Mouse (Mus musculus): ENCODE measurements around the gene B4galt2.

Gene B4galt2

DNA sequence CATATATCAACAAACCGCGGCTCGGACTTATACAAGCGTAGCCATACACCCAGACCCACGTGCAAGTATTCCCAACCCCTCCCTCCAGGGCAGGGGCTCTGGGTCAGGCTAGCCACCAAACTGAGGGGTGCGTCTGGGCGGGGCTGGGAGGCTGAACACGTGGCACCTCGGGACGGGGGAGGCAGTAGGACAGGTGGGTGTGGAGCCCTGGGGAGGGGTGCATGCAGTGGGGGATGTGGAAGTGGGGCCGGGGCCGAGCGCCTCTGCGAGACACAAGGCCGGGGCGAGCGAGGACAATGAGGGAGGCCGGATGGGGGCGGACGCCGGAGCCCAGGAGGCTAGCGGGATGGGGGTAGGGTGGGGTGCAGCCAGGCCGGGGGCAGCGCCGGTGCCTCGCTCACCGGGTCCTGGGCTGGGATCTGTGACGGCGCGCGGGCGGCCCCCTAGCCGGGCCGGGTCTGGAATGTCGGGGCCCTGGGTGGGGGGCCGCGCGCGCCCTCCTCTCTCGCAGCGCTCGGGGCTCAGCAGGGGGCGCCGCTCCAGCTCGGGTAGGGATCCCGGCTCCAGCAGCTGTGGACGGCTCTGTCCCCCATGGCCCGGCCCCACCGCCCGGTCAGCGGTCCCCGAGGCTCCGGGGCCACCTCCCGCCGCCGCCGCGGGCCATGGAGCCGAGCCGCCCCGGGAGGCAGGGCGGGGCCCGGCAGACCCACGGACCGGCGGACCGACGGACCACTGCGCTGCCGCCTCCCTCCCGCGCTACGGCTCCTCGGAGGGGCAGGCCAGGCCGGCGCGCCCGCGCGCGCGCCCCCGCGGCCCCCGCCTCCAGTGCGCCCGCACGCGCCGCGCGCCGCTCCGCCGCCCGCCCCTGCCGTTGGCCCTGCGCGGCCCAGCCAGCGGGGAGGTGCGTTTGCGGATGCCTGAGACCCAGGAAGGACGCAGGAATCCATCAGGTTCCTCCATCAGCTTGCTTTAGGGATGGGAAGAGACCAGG is at the start of gene B4galt2:
Gene B4galt2, minus strand, starts transcription at position 787 of the 991 bp plus-strand sequence.
- DNase-seq: no peak

DNA sequence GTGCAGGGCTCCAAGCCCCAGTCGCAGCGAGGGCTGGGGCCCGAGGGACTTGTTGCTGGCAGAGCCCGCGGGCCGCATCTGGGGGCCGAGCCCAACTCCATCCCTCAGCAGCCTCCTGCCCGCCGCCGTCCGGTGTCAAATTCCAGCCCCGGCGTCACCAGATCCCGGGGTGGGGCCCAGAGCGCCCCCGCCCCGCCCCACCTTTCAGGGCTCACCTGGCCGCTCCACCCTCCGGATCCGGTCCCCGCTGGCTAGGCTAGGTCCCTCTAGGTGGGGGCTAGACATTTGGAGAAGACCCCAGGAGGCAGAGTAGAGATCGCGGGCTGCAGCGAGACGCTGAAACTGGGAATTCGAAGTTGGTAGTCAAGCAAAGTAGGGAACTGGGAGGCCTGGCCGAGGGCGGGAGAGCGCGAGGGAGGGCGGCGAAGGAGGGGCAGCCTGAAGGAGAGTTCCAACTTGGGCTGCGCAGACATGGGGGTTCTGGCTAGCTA is 46.1 kb upstream of the B4galt2 start, which contains the start of gene Artn:
Gene Artn, minus strand, starts transcription at position 373 of the 491 bp plus-strand sequence.
- DNase-seq: peak; percentile 68

DNA sequence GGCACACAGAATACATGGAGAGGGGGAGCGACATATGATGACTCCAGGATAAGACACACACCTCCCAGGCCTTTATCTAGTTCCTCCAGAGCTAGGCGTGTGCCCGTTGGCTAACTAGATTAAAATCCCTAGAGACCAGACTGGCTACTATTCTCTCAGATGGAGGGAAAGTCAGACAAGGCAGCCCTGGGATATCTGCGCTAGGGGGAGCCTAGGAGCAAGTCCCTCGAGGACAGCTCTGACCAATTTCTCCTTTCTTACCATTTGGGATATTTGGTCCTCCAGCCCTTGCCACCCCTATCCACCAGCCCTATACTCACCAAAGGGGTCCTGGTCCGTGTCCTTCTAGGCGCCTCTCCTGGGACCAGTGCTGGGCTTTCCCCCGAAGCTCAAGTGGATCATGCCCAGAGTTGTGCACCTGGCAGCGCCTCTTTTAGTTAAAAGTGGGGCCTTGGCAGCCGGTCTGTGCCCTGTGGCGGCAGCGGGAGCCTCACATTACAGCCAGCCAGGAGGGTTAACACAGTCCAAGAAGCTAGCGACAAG is 45.5 kb upstream of the B4galt2 start:
- peak; percentile 80 for DNase-seq

DNA sequence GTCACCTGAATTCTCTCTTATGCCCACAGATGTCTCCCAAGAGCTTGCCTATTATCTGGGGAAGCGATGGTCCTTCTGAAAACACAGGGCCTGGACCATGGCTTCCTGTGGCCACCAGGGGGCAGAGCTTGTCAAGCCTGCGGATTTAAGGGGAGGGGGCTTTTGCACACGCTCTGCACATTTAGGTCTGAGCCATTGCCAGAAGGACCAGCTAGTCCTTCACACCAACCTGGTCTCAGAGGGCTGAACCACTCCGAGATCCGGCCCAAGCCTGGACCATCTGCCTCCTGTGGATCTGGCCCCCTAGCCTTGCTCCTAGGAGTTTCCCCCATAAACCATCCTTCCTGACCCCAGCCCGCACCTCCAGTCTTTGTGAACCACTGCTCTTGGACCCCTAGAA is 44.9 kb upstream of the B4galt2 start:
- DNase-seq: no peak

DNA sequence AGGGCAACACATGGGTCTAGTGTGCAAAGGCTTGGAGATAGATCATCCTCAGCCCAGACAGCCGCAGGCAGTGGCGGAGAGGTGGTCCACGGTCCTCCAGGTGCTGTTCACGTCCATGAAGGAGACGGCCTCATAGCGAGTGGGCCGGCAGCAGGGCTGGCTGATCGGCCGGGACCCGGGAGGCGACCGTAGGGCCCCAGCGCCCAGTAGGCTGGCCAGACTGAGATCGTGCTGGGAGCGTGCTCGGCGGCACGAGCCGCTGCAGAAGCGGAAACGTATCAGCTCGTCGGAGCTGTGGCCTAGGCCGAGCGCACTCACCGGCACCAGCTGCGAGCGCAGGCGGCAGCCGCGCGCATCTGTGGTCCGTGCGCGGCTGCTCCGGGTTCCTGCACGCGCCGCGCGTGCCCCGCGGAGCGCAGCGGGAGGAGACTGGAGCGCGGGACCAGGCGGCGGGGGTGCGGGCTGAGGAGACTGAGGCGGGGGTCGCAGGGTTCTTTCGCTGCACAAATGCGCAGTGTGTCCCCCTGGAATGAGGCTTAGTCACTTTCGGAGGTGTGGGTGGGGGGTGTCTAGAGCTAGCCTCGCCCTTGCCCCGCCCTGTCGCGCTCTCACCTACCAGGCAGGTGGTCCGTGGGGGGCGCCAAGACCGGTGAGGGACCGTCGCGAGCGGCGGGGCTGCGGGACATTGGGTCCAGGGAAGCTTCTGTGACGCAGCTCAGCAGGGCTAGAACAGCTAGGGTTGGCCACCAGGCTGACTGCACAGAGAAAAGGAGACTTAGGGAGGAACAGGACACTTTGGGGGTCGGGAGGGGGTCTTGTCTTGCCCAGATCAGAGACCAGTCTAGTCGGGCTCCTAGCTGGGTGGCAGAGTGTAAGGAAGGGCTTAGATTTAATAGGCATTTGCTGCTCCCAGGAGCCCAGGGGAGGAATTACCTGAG is 43.5 kb upstream of the B4galt2 start:
- DNase-seq: no peak

DNA sequence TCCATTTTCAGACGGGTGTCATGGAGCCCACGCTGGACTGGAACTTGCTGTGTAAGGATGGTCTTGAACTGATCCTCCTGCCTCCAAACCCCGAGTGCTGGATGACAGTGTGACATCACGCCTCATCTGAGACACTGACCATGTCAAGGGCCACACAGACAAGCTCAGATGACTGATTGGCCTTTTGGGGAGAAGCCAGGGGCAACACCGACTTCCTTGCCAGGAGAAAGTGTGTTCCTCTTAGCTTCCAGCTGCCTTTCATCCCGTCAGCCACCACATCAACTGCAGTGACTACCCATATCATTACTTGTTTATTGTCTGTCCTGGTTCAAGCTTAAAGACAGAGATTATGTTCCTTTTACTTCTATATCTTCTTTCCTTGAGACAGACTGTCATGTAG is 41.6 kb upstream of the B4galt2 start:
- DNase-seq: no peak

DNA sequence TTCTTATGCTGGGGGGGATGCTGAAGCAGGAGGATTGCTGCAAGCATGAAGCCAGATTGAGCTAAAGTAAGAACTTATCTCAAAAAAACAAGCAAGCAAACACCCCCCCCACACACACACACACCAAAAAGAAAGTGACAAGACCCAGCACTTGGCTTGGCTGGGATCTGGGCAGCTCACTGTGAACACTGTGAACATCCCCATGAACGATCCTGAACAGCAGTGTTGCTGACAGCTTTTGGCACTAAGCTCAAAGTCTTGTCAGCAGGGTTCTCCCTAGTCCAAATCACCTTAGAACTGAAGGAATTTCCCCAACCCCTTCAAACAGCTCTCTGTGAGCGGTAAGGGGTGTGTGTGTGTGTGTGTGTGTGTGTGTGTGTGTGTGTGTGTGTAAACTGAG is 40.2 kb upstream of the B4galt2 start:
- no peak for DNase-seq

DNA sequence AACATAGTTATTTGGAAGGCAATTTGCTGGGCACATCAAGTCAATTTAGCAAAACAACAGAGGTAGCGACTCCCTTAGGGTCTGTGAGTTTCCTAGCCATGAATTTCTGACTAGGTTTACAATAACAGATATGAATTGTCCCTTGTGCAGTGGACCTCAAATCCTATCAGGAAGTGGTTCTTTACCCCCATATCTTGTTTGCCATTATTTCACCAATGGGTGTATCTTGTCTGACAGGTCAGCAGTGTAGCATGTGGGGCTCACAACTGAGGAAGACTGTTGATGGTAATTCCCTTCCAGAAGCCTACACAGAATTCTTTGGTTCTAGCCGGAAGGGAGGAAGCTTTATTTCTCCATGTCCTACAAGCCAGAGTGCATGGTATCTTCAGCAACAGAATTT is 38.1 kb upstream of the B4galt2 start:
- DNase-seq: no peak

DNA sequence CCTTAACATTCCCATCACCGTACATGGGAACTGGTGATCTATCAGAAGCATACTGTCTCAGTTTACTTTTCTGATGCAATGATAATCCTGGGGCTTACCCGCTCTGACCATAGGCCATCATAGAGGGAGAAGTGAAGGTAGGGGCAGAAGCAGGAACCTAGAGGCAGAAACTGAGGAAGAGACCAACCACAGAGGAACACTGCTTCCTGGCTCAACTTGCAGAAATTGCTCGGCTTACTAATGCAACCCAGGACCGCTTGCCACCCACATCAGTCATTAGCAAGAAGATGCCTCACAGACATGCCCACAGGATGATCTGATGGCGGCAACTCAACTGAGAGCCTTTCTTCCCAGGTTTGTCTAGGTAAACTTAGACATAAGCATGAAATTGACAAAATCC is 35.5 kb upstream of the B4galt2 start:
- DNase-seq: no peak

DNA sequence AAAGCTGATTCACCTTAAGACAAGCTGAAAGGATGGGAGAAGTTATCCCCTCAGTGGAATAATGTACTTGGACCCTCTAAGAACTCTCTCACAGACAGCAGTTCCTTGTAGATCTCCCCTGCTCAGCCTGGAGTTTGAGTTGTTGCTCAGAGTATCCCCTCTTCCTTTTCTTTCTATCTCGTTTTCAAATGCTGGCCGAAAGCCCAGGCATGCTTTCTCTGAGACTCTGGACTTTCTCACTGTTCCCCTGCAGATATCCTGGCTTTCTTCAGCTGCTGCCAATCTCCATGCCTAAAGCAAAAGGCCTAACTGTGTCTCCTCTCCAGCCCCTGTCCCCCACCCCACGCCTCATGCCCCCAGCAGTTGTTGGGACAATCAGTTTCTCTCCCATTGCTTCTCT is 35.0 kb upstream of the B4galt2 start:
- DNase-seq: no peak

DNA sequence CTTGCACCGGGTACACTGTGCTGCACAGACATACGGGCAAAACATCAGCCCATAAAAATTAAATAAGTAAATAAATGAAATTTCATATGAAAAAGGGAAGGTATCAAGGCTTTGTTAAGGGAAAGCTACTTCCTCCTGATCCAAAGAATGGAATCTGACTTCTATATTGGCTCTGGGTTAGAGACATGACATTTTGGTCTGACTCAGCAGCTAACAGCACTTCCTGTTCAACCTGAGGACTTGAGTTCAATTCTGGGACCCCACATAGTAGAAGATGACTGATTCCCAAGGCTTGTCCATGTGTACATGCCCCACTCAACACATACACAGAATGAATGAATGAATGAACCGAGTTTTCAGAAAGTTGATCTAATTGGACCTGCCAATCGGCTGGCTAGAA is 34.6 kb upstream of the B4galt2 start:
- no peak for DNase-seq

DNA sequence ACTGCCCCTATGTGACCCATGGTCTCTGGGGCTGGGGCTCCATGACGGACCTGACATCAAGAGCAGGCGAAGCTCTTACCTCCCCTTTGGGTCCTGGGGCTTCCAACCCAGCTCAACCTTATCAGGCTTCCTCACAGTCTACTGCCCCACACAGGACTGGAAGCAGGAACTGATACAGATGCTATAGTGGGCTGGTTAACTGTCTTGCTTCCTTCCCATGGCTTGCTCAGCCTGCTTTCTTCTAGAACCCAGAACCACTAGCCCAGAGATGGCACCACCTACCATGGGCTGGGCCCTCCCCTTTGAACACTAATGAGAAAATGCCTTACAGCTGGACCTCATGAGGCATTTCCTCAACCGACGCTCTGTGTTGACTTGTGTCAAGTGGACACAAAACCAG is 34.1 kb upstream of the B4galt2 start:
- no peak for DNase-seq

DNA sequence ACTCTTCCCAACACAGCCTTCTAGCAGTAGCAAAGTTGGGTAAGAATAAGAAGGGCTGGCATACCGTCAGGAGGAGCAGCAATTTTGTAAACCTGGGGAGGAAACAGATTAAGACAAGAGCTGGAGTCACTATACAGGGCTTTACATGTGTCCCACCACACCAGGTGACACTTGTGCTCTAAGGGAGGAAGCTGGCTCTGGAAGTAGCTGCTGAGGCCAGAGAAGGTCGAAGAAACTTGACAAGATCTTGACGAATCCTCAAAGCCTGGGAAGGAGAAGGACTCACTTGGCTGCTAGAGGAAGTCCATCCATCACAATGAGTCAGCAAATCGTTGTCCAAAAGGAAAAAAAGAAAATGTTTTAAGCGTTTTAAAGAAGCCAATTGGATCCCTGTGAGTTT is 33.1 kb upstream of the B4galt2 start:
- no peak for DNase-seq

DNA sequence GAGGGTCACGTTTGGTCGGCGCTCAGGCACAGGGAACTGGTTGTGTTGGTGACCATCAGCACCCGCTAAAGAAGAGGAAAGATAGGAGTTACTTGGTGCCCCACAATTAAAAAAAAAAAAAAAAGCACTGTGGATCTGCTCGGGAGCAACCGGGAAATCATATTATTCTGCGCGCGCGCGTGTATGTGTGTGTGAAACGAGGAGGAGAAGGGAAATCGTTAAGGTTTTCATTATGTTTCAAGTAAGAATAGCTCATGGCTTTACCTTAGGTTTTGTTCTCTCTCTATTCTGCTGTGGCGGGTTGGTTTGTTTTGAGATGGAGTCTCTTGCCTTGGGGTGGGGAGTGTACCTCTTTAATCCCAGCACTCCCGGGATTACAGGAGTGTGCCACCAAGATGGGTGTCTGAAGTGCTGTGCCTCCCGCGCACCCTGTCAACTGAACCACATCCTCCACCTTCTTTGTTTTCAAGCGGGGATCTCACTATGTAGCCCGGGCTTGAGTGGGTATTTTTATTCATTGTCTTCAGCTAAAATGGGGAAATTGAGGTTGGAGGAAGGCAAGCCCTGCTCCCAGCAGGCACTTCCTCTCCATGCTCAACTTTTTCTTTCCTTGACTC is 32.3 kb upstream of the B4galt2 start:
- no peak for DNase-seq

DNA sequence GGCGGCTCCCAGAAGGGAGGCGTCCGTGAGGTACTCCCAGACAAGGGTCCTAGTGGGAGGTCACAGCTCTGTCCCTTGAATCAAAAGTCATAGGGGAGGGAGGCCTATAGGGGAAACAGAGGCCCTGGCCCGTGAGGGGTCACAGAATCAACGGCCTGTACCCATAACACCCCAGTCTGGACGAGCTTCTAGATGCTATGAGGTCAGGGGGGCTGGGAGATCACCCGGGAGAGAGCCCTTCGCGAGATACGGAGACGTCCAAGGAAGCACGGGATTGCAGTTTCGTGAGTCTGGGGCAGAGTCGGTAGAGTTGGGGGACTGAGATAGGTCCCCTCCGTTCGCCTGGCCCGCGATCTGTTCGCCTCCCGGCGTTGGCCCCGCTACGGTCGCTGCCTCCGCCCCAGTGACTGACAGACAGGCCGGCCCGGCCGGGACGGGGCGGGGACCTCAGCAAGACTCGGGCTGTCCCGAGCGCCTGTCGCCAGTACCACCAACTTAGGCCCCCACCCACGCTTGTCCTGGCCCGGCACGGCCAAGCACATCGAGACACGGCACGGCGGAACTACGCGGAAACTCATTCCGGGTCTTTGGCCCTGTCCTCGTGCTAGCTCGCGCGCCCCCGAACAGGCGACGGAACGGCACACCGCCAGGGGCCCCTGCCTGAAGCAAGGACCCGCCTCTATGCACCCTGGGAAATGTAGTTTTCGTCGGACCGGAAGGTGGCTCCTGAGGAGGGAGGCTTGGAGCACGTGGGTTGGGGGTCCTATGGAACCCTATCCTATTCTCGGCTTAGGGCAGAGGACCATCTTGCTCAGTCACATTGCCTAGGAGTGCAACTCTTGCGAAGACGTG is 31.5 kb upstream of the B4galt2 start, which contains the start of gene Ipo13:
Gene Ipo13, minus strand, starts transcription at position 409 of the 852 bp plus-strand sequence.
- peak; percentile 94 for DNase-seq

DNA sequence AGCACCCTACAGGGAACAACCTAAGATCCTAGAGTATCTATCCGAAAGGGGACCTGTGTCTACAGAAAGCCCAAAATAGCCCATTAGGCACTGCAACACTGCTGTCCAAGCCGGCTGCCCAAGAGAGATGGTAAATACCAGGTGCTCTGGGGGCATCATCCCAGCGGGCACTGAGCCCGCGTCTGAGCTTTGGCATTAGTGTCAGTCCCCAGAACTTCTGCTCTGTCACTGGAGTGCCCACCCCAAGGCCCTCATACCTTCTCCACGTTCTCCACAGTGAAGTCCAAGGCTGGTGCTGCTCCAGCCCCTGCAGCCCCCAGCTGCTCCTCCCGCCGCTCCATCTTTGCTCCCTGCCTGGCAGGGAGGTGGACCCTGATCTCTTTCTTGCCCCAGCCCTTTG is 30.7 kb upstream of the B4galt2 start:
- no peak for DNase-seq

DNA sequence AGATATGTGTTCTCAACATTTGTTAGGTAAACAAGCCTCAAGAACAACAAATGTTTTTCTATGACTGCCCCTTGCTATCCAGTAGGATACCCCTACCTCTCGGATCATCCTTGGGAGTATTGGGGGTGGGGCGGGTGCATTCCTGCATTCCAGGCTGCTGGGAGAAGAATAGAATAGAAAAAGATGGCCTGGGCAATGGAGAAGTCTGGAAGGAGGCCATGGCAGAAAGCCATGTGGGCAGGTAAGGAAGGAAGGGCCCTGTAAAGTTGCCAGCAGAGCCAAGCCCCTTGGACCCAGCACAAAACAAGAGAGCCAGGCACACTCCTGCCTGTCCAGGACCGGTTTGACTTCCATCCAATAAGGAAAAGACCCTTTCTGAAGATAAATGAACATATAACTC is 30.1 kb upstream of the B4galt2 start:
- DNase-seq: peak; percentile 82

DNA sequence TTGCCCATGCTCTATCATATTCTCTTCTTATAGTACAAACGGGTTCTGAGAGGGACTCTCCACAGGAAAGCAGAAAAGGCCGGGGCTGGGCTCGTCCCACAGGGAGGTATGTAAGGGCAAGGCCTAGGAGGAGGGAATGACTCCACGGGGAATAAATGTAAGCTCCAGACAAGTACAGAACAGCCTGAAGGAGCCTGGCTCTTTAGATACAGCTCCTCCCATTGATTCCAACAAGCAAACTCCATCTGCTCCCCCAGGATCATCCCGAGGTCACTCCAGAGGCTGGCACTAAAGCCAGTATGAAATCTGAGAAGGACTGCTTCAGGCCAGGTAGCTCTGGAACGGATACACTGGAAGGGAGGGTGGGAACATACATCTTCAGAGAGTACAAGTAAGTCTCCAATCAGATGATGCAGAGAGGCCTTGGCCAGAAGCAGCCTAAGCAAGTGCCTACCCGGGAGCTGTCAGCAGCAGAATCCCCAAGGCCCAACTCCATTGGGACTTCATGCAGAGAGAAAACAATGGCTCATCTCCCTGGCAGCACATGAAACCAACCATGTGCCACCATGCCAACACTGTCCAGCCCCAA is 29.5 kb upstream of the B4galt2 start:
- no peak for DNase-seq

DNA sequence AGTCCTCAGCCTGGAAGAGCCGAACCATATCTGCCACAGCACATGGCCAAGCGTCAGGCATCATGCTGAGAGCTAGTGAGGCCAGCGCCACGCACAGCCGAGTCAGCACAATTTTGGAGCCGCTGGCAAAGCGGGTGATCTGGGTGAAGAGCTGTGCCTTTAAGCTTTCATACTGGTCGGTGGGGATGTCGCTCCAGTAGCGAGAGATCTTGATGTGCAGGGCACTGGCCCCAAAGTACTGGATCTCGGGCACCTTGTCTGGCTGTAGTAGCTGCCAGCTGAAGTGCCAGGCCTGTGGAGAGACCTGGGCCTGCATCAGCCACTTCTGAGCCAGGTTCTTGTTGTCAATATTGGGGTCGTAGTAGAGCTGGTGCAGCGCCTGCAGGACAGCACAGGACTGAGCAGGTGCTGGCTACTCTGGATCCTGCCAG is 28.9 kb upstream of the B4galt2 start:
- DNase-seq: no peak

DNA sequence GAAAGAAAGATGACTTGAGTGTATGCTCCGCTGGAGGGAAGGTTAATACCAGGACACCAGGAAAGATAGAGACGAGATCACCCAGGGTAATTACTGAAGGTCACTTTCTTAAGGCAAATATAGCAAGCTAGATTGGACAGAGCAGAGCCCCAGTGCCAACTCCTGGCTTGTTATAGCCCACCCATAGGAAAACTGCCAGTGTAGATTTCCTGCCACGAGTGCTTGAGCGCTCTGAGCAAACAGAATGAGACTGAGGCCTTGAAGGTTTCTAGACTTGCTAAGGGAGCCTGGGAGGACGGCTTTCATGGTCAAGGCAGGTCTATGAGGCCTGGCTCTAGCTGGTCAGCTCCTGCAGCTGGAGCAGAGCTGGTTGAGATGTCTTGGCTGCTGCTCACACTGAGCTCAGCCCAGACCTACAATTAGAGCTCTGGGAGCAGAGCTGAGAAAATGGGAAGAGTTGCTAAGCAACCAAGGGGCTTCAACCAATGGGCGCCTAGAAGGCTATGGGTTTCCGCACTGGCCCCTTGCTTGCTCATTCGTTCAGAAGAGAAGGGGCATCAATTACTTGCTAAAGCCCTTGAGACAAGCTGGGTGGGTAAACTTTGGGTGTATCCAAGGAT is 25.7 kb upstream of the B4galt2 start:
- no peak for DNase-seq

DNA sequence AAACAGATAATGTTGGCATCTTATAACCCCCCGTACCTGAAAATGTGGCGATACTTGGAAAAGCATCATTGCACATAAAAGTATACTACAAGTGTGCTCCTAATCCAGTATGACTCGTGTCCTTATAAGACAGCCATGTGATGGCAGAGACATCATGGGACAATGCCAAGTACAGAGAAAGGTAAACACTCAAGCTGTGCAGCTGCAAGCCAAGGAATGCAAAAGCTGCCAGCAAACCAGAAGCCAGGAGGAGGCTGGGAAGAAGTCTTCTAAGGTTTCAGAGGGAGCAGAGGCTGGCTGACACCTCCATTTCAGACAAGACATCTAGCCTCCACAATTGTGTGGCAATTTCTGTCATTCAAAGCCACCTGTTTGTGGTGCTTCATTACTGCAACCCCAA is 22.9 kb upstream of the B4galt2 start:
- peak; percentile 87 for DNase-seq
